Mouse (Mus musculus): ENCODE measurements around the gene Iqch.

- TF ChIP-seq POLR2A (IDR thresholded peaks at IDR 0.05; ENCODE audit: low read depth, low read length) (no peak), CTCF (IDR thresholded peaks at IDR 0.05; ENCODE audit: borderline replicate concordance, insufficient read depth, low read length) (no peak)
Measured at GRCm38 (mm10) chr9:63512851-63513250, 89.4 kb downstream of the Iqch start.
